Mouse (Mus musculus): ENCODE measurements around the gene Afdn. TPM values are rescaled to one million over a fixed set of nuclear protein-coding genes. Genes with fewer than 3 reads are reported as not detected.
"Not testable (repeated sequence)": the region's sequence is repeated elsewhere in the genome, so short reads cannot be mapped to it uniquely, and the experiment has no call there.

Gene Afdn
- polyA plus RNA-seq, 1 experiment from 2014 or later = 56.5 TPM

DNA sequence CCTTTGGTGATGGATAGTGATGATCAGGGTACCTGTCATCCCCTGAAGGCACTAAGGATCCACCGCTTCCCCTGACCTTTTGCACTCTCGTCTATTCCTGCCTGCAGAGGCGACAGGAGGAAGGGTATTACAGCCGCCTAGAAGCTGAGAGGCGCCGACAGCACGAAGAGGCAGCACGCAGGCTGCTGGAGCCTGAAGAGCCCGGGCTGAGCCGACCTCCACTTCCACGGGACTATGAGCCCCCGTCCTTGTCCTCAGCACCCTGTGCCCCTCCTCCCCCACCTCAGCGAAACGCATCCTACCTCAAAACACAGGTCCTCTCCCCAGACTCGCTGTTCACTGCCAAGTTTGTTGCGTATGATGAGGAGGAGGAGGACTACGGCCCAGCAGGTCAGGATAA is 138.5 kb downstream of the Afdn start:
- peaks cover 32% of the 10 kb centered on the region for H3K36me3 ChIP-seq
- no peak overlapping the region for H3K4me3 ChIP-seq
- WGBS = 76% methylated on average over 17 of the region's 17 CpGs

GRCm38 (mm10) chr17:13899241-13899640 is 138.9 kb downstream of the Afdn start:
- 90% methylated on average over 7 of the region's 7 CpGs for WGBS
- Histone ChIP-seq H3K9me3 (no peaks in the 10 kb centered on the region), H3K36me3 (peaks cover 36% of the 10 kb centered on the region), H3K4me3 (no peak overlapping the region), H3K27me3 (no peaks in the 10 kb centered on the region), H3K9ac (no peak overlapping the region), H3K4me2 (replicated peaks) (no peak overlapping the region), H3K4me1 (peaks cover 9% of the 10 kb centered on the region), H3K27ac (no peak overlapping the region)
- ATAC-seq (ENCODE audit: low FRiP score, low read depth) = no peak

More for the DNA sequence above, 138.5 kb downstream of the Afdn start:
- no peak overlapping the region for H3K4me2 ChIP-seq (replicated peaks)
- H3K9me3 ChIP-seq = no peaks in the 10 kb centered on the region
- no peaks in the 10 kb centered on the region for H3K27me3 ChIP-seq
- H3K4me1 ChIP-seq = peaks cover 9% of the 10 kb centered on the region
- 0 out of 2 replicates have a peak, but pooled peaks have one; percentile 28 for ATAC-seq (ENCODE audit: low FRiP score, low read depth)
- no peak overlapping the region for H3K27ac ChIP-seq
- H3K9ac ChIP-seq = no peak overlapping the region

DNA sequence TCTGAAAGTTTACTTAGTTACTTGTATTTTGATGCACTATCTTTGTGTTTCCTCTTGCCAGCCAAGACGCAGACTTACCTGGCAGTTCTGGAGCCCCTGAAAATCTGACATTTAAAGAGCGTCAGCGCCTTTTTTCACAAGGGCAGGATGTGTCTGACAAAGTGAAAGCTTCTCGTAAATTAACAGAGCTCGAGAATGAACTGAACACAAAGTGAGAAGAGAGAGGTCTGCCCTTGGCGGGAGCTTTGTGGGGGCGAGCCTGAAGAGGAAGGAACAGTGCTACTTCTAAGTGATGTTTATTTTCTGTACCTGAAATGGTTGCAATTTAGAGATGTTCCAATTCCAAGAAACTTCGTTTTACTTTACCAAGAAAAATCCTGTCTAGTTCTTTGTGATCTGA is 143.5 kb downstream of the Afdn start:
- Histone ChIP-seq H3K4me3 (no peak overlapping the region), H3K9ac (no peak overlapping the region), H3K27me3 (no peaks in the 10 kb centered on the region), H3K36me3 (peaks cover 40% of the 10 kb centered on the region), H3K4me1 (peaks cover 9% of the 10 kb centered on the region), H3K9me3 (no peaks in the 10 kb centered on the region), H3K27ac (no peak overlapping the region), H3K4me2 (replicated peaks) (no peak overlapping the region)
- ATAC-seq (ENCODE audit: low FRiP score, low read depth) = no peak
- WGBS = 77% methylated on average over 8 of the region's 8 CpGs

DNA sequence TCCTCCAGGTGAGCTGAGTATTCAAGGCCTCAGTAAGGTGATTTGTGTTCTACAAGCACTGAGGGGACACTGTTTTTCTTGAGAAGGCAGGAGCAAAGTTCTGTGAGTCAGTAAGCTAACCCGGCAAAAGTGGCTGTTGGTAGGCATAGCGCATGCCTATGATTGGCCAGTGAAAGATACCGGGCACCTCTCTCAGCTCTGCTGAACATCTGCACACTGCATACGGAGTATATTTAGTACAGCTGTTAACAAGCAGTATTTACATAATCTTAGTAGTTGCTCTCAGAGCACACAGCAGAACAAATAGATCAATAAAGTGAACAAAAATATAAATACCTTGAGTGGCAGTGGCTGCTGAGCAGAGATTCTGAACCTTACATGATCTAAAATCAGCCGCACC is 146.7 kb downstream of the Afdn start:
- no peaks in the 10 kb centered on the region for H3K4me1 ChIP-seq
- no peaks in the 10 kb centered on the region for H3K27me3 ChIP-seq
- WGBS = 94% methylated on average over 5 of the region's 5 CpGs
- peaks cover 33% of the 10 kb centered on the region for H3K36me3 ChIP-seq
- H3K9ac ChIP-seq = no peak overlapping the region
- H3K27ac ChIP-seq = no peak overlapping the region
- ATAC-seq (ENCODE audit: low FRiP score, low read depth) = no peak
- H3K9me3 ChIP-seq = no peaks in the 10 kb centered on the region
- H3K4me2 ChIP-seq (replicated peaks) = no peak overlapping the region
- no peak overlapping the region for H3K4me3 ChIP-seq

DNA sequence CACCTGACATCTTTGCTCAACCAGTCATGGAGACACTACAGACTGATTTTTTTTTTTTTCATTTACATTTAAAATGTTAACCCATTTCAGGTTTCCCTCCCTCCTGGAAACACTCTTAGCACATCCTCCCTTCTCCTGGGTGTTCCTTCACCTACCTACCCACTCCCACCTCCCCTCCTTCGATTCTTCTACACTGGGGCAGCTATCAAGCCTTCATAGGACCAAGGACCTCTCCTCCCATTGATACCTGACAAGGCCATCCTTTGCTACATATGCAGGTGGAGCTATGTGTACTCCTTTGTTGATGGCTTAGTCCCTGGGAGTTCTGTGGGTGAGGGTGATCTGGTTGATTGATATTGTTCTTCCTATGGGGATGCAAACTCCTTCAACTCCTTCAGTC is 147.3 kb downstream of the Afdn start:
- H3K9ac ChIP-seq = no peak overlapping the region
- H3K4me3 ChIP-seq = no peak overlapping the region
- H3K36me3 ChIP-seq = peaks cover 30% of the 10 kb centered on the region
- H3K9me3 ChIP-seq = no peaks in the 10 kb centered on the region
- no peaks in the 10 kb centered on the region for H3K4me1 ChIP-seq
- H3K27me3 ChIP-seq = no peaks in the 10 kb centered on the region
- H3K4me2 ChIP-seq (replicated peaks) = no peak overlapping the region
- no peak overlapping the region for H3K27ac ChIP-seq
- 100% methylated on average over 1 of the region's 1 CpGs for WGBS
- no peak for ATAC-seq (ENCODE audit: low FRiP score, low read depth)

DNA sequence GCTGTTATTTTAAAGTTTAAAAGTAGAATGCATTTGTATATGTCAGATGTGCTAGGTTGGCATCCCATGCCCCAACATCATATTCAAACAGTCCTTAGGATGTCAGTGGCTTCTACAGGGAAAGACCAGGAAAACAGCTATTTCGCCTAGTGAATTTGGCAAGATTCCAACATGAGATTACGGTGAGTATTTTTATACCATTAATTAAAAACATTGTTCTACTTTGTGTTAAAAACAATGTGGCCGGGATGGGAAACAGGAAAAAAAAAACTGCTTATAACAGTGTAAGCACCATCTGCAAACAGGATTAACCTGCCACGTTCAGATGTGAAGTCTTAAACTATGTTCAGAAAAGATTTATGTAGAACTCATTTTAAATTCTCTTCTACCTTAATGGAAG is 153.6 kb downstream of the Afdn start:
- H3K9me3 ChIP-seq = no peaks in the 10 kb centered on the region
- H3K27me3 ChIP-seq = no peaks in the 10 kb centered on the region
- no peak overlapping the region for H3K9ac ChIP-seq
- no peak overlapping the region for H3K27ac ChIP-seq
- H3K4me2 ChIP-seq (replicated peaks) = no peak overlapping the region
- WGBS = 34% methylated on average over 4 of the region's 4 CpGs
- H3K4me3 ChIP-seq = no peak overlapping the region
- ATAC-seq (ENCODE audit: low FRiP score, low read depth) = no peak
- H3K36me3 ChIP-seq = no peaks in the 10 kb centered on the region
- peaks cover 14% of the 10 kb centered on the region for H3K4me1 ChIP-seq

- Histone ChIP-seq H3K27ac (0 out of 2 replicates have a peak overlapping the region, but pooled peaks have one; percentile 28), H3K36me3 (no peaks in the 10 kb centered on the region), H3K9ac (no peak overlapping the region), H3K4me3 (no peak overlapping the region), H3K27me3 (no peaks in the 10 kb centered on the region), H3K4me1 (peaks cover 14% of the 10 kb centered on the region), H3K9me3 (no peaks in the 10 kb centered on the region), H3K4me2 (replicated peaks) (no peak overlapping the region)
- peak; percentile 80; the same call in 1 of the 2 replicates for ATAC-seq (ENCODE audit: low FRiP score, low read depth)
- 41% methylated on average over 4 of the region's 4 CpGs for WGBS
Measured at GRCm38 (mm10) chr17:13914531-13914930, 154.2 kb downstream of the Afdn start.

DNA sequence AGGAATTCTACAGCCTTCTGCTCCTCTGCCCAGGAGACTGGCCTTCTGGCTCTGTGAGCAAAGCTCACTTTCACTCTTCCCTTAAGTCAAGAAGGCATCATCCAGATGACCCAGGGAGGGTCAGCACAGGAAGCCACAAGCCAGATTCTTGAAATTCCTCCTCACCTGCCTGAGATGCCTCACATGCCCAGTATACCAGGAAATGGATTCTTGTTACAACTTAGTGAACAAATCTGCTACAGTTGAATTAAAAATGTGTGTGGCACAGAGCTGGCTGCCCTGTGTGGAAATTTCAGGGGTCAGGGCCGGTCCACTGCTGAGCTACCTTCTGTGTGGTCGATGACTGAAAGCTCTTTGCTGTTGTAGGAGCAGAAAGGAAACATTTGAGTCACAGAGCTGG is 160.4 kb downstream of the Afdn start:
- ATAC-seq (ENCODE audit: low FRiP score, low read depth) = peak; percentile 73
- H3K4me1 ChIP-seq = peaks cover 14% of the 10 kb centered on the region
- no peaks in the 10 kb centered on the region for H3K36me3 ChIP-seq
- peak overlapping the region; percentile 22; the same call in 1 of the 2 replicates for H3K27ac ChIP-seq
- H3K27me3 ChIP-seq = no peaks in the 10 kb centered on the region
- no peaks in the 10 kb centered on the region for H3K9me3 ChIP-seq
- no peak overlapping the region for H3K9ac ChIP-seq
- no peak overlapping the region for H3K4me2 ChIP-seq (replicated peaks)
- 53% methylated on average over 2 of the region's 2 CpGs for WGBS
- H3K4me3 ChIP-seq = no peak overlapping the region

DNA sequence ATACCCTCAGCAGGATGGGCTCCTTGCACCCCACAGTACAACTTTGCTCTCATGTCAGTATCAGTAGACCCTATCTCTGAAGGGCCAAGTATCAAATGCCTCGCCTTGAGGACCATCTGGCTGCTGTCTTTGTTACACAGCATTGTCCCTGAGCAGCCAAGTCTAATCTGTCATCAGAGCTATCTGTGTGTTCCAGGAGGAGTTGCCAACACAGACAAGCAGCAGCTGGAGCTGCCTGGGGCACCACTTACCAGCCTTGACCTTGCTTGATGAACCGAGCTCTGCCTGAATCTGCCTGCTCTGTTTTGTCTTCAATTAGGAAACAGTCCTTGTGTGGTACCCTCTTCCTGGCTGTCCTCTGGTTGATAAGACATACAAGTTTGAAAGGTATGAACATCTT is 163.1 kb downstream of the Afdn start:
- H3K9me3 ChIP-seq = no peaks in the 10 kb centered on the region
- H3K4me1 ChIP-seq = peaks cover 14% of the 10 kb centered on the region
- H3K36me3 ChIP-seq = no peaks in the 10 kb centered on the region
- ATAC-seq (ENCODE audit: low FRiP score, low read depth) = no peak
- H3K9ac ChIP-seq = no peak overlapping the region
- H3K4me3 ChIP-seq = no peak overlapping the region
- no peak overlapping the region for H3K27ac ChIP-seq
- H3K27me3 ChIP-seq = no peaks in the 10 kb centered on the region
- H3K4me2 ChIP-seq (replicated peaks) = no peak overlapping the region
- 78% methylated on average over 2 of the region's 2 CpGs for WGBS

- Histone ChIP-seq H3K9me3 (no peaks in the 10 kb centered on the region), H3K27ac (no peak overlapping the region), H3K9ac (no peak overlapping the region), H3K4me2 (replicated peaks) (no peak overlapping the region), H3K4me1 (peaks cover 14% of the 10 kb centered on the region), H3K36me3 (no peaks in the 10 kb centered on the region), H3K4me3 (no peak overlapping the region), H3K27me3 (no peaks in the 10 kb centered on the region)
- WGBS = 92% methylated on average over 2 of the region's 2 CpGs
- no peak for ATAC-seq (ENCODE audit: low FRiP score, low read depth)
Measured at GRCm38 (mm10) chr17:13924588-13924987, 164.2 kb downstream of the Afdn start.

DNA sequence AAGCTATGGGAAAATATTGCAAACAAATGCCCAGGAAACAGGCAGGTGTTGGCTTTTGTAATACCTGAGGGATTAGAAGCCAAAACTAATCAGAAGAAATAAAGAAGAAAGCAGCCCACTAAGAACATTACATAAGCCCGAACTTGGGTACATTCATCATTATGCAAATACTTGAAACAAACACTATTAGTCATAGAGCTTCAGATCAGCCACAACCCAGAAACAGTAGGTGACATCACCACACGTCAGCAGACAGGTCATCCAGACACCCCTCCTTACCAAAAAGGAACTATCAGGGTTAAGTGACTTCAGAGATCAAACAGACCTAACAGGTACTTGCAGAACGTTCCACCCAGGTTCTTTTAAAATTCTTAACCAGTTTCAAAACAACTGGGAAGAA is 165.6 kb downstream of the Afdn start:
- peaks cover 7% of the 10 kb centered on the region for H3K4me1 ChIP-seq
- no peaks in the 10 kb centered on the region for H3K36me3 ChIP-seq
- no peak overlapping the region for H3K27ac ChIP-seq
- no peaks in the 10 kb centered on the region for H3K9me3 ChIP-seq
- WGBS = 59% methylated on average over 3 of the region's 3 CpGs
- no peak overlapping the region for H3K4me3 ChIP-seq
- H3K4me2 ChIP-seq (replicated peaks) = no peak overlapping the region
- no peaks in the 10 kb centered on the region for H3K27me3 ChIP-seq
- no peak for ATAC-seq (ENCODE audit: low FRiP score, low read depth)
- no peak overlapping the region for H3K9ac ChIP-seq

DNA sequence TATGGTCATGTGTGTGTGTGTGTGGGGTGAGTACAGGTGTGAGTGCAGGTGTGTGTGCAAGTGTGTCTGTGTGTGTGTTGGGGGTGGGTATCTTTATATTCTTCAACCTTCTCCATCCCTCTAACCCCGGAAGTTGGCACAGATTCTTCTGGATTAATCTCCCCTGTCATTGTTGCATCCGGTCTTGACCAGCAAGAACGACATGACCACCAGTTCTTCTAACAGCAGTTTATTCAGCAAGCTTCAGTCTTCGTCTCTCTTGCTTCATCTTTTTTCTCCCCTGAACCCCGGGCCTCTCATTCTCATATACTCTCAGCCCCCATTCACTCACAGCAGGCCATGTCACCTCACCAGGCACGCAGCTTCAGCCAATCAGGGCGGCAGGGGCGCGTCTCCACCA is 170.1 kb downstream of the Afdn start:
- H3K36me3 ChIP-seq = no peaks in the 10 kb centered on the region
- H3K4me3 ChIP-seq = no peak overlapping the region
- H3K27me3 ChIP-seq = no peaks in the 10 kb centered on the region
- no peak overlapping the region for H3K9ac ChIP-seq
- H3K4me2 ChIP-seq (replicated peaks) = no peak overlapping the region
- no peaks in the 10 kb centered on the region for H3K9me3 ChIP-seq
- H3K27ac ChIP-seq = no peak overlapping the region
- ATAC-seq (ENCODE audit: low FRiP score, low read depth) = no peak
- WGBS = 81% methylated on average over 9 of the region's 9 CpGs
- H3K4me1 ChIP-seq = no peaks in the 10 kb centered on the region

- H3K36me3 ChIP-seq; H3K27me3 ChIP-seq; H3K4me2 ChIP-seq (replicated peaks); H3K27ac ChIP-seq; H3K9ac ChIP-seq; H3K4me3 ChIP-seq; H3K4me1 ChIP-seq; ATAC-seq (ENCODE audit: low FRiP score, low read depth); H3K9me3 ChIP-seq: not testable (repeated sequence)
- WGBS = 89% methylated on average over 2 of the region's 2 CpGs
Measured at GRCm38 (mm10) chr17:13935364-13935763, 175.0 kb downstream of the Afdn start.
